Mouse (Mus musculus): ENCODE measurements around the gene Gcnt7. TPM values are rescaled to one million over a fixed set of nuclear protein-coding genes. Genes with fewer than 3 reads are reported as not detected.
A peak's percentile ranks its signal among the peaks of the same experiment; 100 is the strongest.

Gene Gcnt7
- total RNA-seq (2021), result not detected
- long read RNA-seq, experiment 1, partial matches to known transcripts, result 0 of 2 reads
- long read RNA-seq, experiment 1, other reads (novel, unspliced or antisense), result 2 of 2 reads
- long read RNA-seq, experiment 2, partial matches to known transcripts, result 0 of 1 reads
- long read RNA-seq, experiment 2, other reads (novel, unspliced or antisense), result 1 of 1 reads

DNA sequence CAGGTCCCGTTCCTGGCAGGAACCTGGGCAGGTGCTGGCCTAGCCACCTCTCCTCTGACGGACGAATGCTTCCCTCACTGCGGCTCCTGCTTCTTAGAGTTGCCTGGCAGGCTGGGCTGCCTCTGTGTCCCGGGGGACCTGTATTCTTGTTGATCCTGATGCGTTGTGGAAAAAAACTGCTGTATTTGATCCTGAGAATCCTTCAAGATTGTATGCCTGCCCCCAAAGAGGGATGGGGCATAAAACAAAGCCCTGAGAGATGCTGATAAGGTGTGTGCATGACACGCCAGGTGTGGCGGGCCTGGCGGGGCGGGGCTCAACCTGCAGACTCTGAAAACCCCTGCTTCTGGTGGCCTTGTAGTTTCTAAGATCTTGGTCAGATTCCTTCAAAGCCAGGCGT lies at the start of gene Gcnt7:
Gene Gcnt7 (minus strand): TSS at position 101 of the 400 bp plus-strand sequence.
- DNase-seq (ENCODE audit: low spot score in 2 of 2), result no peak

DNA sequence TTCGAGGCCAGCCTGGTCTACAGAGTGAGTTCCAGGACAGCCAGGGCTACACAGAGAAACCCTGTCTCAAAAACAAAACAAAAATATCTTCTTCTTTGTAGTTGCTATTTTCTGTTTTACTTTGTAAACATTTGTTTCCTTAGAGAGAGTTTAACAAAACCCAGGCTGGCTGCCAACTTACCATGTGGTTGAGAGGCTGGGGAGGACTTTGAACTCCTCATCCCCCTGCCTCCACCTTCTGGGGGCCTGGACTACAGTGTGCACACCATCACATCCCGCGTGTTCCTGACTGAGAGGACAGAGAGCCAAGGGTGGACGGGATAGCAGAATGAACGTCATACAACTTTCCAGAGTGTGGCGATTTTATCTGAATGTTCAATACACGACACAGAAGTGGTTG lies 47.7 kb upstream of the Gcnt7 start:
- DNase-seq (ENCODE audit: low spot score in 2 of 2), result no peak

DNA sequence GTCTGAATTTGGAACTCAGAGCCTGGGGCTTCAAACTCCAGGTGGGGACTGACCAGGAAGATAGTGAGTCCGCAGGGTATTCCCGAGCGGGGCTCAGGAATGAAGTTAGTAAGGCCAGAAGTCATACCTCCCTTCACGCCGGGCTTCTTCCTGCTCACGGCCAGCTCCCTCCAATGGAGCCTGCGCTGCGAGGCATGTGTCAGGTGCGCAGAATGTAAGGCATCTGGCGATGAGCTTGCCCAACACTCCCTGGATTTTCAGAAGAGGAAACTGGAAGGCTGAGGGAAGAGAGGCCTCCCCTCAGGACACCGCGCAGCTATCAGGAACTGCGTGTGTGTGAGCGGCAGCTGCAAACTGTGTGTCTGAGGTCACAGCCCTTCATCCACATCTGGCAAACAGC lies 43.8 kb upstream of the Gcnt7 start:
- DNase-seq (ENCODE audit: low spot score in 2 of 2), result no peak

DNA sequence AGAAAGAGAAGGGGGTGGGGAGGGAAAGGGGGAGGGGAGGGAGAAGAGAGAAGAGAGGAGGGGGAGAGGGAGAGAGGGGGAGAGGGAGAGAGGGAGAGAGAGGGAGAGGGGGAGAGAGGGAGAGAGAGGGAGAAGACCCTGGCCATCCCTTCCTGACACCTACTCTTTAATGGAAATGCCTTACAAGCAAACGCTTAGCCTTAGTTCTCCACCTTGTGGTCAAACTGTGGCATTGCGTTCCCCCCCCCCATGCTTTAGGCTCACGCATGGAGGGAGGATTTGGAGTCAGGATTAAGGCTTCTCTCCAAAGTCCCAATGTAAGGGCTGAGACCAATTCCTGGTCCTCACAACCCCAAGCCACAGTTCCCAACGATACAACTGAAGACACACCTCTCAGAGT lies 42.9 kb upstream of the Gcnt7 start:
- DNase-seq (ENCODE audit: low spot score in 2 of 2), result no peak

DNA sequence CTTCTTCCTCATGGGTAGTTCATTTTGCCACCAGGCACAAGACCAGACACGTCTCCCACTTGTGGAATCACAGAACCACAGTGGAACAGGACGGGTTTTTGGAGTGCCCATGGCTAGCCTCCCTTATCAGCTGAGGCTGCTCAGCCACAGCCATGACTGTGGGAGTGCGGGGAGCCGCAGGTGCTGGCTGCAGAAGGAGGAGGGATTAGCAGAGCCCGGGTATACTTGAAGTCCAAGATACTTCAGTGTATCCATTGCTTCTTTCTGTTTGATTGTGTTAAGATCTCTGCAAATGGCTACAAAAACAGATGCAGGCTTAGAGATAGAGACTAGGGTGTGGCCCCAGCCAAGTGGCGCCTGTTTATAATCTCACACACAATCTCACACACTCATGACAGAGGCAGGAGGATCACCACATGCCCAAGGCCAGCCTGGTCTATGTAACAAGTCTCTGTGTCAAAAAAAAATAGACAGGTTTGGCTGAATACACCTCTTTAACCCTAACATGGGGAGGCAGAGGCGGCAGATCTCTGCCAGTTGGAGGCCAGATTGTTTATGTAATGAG lies 42.4 kb upstream of the Gcnt7 start:
- DNase-seq (ENCODE audit: low spot score in 2 of 2), result no peak

DNA sequence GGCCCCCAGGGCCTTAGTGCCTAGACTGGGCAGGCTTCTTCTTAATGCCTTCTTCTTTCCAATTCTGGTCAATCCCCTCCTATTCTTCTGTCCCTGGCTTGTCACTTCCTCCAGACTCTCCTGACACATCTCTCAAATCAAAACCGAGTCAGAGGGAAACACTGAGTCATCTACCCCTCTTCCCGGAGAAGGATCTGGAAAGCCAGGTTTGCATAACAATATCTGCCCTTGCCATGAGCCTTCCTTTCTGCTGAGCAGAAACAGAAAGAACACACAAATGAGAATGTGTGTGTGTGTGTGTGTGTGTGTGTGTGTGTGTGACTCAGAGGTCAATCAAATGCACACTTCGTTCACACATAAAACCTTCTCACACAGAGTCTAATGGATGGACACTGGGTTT lies 40.4 kb upstream of the Gcnt7 start:
- DNase-seq (ENCODE audit: low spot score in 2 of 2), result peak in 1 of 2 experiments; percentile 11

GRCm38 (mm10) chr2:172496736-172497345 lies 38.4 kb upstream of the Gcnt7 start:
- DNase-seq (ENCODE audit: low spot score in 2 of 2), result no peak

GRCm38 (mm10) chr2:172484696-172485370 lies 26.4 kb upstream of the Gcnt7 start:
- no peak for DNase-seq (ENCODE audit: low spot score in 2 of 2)

- no peak for DNase-seq (ENCODE audit: low spot score in 2 of 2)
Measured at GRCm38 (mm10) chr2:172483766-172484413, 25.5 kb upstream of the Gcnt7 start.

DNA sequence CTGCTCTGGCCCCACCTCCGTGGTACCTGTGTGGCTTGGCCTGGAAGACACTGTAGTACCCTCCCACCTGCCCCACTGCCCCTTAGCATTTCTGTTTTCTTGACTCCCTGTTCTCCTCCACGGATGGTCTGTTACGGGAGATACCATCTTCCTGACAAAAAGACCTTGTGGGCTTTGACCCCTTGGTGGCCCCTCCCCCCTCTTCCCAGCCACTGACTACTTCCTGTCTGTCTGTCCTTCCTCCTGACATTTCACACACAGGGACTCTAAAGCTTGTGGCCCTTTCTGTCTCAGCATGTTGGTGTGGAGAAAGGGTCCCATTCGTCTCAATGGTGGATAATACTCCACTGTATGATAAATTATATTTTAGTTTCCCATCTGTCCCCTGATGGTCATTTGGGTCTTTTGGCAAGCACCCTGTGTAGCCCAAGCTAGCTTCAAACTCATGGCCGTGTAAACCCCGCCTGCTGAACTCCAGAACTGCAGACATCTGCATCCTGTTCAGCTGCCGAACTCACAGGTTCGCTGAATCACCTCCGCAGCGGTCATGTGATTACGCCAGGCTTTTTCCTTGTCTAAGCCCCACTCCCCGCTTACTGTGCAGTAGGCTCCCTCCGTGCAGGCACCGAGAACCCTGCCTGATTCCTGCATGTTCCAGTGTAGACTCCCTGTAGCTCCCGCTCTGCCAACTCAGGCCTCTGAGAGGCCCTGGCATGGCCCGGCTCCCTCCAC lies 23.4 kb upstream of the Gcnt7 start:
- no peak for DNase-seq (ENCODE audit: low spot score in 2 of 2)

- no peak for DNase-seq (ENCODE audit: low spot score in 2 of 2)
Measured at GRCm38 (mm10) chr2:172480296-172480695, 21.9 kb upstream of the Gcnt7 start.

DNA sequence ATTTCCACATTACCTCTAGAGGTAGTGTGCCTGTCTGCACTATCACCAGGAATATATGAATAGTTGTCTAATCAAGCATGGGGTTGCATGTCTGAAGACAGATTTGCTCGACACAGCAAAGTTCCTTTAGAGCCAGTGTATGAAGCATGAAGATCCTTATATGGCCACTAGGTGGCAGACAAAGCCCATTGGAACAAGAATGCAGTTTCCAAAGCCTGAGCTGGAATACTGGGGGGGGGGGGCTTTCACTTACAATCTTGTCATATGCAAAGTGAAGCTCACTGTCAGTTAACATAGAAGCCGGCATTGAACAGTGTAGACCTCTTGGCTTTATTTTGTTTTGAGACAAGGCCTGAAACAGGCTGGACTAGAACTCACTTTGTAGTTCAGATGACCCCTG lies 19.5 kb upstream of the Gcnt7 start:
- DNase-seq (ENCODE audit: low spot score in 2 of 2), result peak in 1 of 2 experiments; percentile 27

DNA sequence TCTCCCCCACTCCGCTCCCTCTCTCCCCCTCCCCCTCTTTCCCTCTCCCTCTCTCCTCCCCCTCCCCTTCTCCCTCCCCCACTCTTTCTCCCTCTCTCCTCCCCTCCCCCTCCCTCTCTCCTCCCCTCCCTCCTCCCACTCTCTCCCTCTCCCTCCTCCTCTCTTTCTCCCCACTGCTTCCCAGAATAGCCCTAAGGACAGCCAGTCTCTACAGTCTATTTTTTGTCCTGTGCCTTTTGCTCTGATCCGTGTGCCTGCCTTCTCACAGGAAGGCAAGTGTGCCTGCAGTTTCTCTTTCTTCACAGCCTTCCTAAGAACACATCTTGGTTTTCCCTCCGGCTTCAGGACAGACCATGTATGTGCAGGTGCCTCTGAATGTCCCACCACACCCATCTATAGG lies 19.0 kb upstream of the Gcnt7 start:
- DNase-seq (ENCODE audit: low spot score in 2 of 2), result no peak

DNA sequence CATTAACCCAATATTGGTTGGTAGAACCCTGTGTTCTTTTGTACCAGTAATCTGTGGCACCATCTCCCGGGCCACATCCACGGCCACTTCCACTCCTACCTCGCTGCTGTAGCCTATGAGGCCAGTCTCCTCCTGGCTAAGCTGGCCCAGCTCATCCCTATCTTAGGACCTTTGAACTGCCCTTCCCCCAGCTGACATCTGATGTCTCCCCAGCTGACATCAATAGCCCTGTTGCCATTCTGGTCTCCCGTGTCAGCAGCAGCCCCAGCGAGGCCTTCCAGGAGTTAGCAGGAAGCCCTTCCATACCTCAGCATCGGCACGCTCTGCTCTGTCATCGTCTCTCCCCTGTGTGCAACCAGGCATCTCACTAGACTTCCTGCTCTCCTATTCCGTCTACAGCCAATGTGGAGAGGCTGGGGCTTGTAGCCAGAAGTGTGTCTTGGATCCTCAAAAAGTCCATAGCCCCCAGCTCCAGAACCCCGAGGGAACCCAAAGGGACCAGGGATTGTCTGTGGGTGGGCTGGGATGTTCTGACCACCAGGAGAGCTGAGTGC lies 18.4 kb upstream of the Gcnt7 start:
- DNase-seq (ENCODE audit: low spot score in 2 of 2), result no peak

DNA sequence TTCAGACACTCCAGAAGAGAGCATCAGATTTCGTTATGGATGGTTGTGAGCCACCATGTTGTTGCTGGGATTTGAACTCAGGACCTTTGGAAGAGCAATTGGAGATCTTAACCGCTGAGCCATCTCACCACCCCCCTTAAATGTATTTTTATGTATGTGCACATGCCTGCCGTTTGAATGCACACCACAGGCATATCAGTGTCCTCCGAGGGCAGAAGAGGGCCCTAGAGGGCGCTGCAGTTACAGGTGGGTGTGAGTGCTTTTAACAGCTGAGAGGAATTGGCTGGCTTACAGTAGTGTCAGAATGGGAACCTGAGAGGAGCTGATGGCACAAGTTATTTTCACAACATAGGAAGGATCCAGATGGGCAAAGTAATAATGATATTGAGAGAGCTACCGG lies 16.6 kb upstream of the Gcnt7 start:
- no peak for DNase-seq (ENCODE audit: low spot score in 2 of 2)

- no peak for DNase-seq (ENCODE audit: low spot score in 2 of 2)
Measured at GRCm38 (mm10) chr2:172473591-172473990, 15.2 kb upstream of the Gcnt7 start.

DNA sequence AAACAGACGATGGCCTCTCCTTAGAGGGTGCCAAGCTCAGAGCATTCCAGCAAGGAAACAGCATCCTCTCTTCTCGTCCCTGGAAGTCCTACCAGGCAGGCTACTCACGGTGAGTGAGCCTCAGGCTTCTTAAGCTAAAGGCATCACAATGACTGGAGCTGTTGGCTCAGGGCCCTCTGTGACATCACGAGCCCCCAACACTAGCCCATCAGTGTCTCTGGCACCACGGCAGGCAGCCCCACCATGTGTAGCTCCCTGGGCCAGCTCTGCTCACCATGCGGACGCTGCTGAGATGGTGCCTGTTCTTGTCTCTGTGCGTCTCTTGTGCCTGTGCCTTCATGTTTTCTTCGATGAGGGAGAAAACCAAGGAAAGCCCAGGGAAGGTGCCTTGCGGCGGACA lies 13.9 kb upstream of the Gcnt7 start, which contains the start of gene Fam209:
Gene Fam209 (plus strand): TSS at position 203 of the 400 bp plus-strand sequence.
- DNase-seq (ENCODE audit: low spot score in 2 of 2), result no peak

DNA sequence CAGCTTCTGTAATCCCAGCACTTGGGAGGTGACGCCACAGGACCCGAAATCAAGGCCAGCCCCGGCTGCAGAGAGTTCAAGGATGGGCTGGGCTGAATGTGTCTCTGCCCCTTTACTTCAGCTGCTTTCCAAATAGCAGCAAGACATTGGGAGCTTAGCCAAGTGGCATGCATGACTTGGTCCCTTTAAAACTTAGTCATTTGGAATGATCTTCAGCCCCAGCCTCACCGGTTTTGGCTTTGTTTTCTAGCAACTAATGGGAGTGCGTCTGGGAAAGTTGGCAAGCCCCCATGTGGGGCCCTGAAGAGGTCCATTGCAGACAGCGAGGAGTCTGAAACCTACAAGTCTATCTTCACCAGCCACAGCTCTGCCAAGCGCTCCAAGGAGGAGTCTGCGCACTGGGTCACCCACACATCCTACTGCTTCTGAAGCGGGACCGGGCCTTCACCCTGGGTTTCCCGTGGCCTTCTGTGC lies 10.0 kb upstream of the Gcnt7 start:
- peak in 1 of 2 experiments; percentile 55 for DNase-seq (ENCODE audit: low spot score in 2 of 2)

DNA sequence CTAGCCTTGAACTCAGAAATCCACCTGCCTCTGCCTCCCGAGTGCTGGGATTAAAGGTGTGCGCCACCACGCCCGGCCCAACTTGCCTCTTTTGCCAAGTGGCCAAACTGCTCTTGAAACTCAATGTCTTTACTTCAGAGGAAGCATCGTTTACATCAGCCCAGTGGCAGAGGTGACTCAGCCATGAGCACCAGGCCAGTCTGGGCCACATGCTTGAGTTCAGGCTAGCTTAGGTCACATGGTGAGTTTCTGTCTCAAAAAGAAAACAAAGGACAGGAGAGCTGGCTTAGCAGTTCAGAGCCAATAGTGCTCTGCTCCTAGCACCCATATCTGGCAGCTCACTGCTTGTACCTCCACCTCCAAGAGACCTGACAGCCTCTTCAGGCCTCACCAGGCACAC lies 8.8 kb upstream of the Gcnt7 start:
- peak in 1 of 2 experiments; percentile 18 for DNase-seq (ENCODE audit: low spot score in 2 of 2)

GRCm38 (mm10) chr2:172466427-172467132 lies 8.2 kb upstream of the Gcnt7 start:
- DNase-seq (ENCODE audit: low spot score in 2 of 2), result peak in 1 of 2 experiments; percentile 12

All from adrenal gland, adult 18-20 months (tissue).